Mouse (Mus musculus): Measurements from ENCODE around the gene Lrrc75b.
A peak's percentile ranks its signal among the peaks of the same experiment; 100 is the strongest.
"Not testable (repeated sequence)": the region's sequence is repeated elsewhere in the genome, so short reads cannot be mapped to it uniquely, and the experiment has no call there.

Gene Lrrc75b

GRCm38 (mm10) chr10:75534216-75534615 is 25.9 kb downstream of the Lrrc75b start:
- no peak for DNase-seq (ENCODE audit: low read depth, low spot score)

DNA sequence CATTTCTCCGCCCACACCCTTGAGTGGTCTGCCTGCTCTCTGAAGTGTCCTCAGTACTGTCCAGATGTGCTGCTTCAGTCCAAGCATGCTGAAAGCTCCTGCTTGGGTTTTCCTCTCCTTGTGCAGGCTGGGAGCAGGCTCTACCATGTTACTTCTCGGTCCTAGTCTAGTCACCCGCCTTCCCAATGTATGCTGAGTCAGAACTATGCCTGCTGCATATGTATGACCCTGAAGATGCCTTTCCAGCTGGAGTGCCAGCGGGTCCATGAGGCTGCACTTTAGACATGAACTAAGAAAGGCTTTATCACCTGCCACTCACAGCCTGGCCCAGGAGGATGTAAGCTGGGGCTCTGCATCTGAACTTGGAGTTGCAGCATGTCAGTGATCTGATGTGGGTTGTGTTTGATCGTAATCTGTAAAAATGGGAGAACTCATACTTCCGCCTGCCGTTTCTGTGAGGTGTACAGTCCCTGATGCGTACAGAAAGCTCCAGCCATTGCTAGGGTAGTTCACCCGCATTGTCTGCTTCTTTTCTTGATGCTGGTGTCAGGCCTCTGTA is 28.5 kb downstream of the Lrrc75b start:
- no peak for DNase-seq (ENCODE audit: low read depth, low spot score)

DNA sequence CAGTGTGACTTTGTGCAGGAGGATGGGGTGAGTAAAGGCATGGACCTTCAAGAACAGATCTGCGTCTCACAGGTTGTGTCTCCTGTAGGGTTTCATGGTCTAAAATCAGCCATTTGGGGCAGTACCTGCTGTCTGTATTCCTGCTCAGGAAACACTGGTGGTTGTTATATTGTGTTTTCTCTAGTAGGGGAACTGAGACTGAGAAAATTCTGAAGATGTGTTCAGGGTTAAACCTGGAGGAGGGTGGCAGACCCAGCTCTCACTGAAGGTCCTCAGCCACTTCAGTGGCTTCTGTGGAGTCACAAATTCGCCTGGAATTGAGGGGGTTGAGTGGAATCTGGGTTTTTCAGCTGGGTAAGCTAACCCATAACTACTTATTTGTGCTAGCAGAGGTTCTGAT is 29.8 kb downstream of the Lrrc75b start:
- DNase-seq (ENCODE audit: low read depth, low spot score): no peak

GRCm38 (mm10) chr10:75525450-75525849 is 34.7 kb downstream of the Lrrc75b start:
- DNase-seq (ENCODE audit: low read depth, low spot score): not testable (repeated sequence)

GRCm38 (mm10) chr10:75521643-75522042 is 38.5 kb downstream of the Lrrc75b start:
- DNase-seq (ENCODE audit: low read depth, low spot score): no peak

GRCm38 (mm10) chr10:75520581-75520980 is 39.5 kb downstream of the Lrrc75b start:
- DNase-seq (ENCODE audit: low read depth, low spot score): no peak

GRCm38 (mm10) chr10:75517758-75518143 is 42.4 kb downstream of the Lrrc75b start, which contains the start of gene Gucd1:
Gene Gucd1, minus strand, starts transcription at chr10:75517972.
- DNase-seq (ENCODE audit: low read depth, low spot score): peak; percentile 96

DNA sequence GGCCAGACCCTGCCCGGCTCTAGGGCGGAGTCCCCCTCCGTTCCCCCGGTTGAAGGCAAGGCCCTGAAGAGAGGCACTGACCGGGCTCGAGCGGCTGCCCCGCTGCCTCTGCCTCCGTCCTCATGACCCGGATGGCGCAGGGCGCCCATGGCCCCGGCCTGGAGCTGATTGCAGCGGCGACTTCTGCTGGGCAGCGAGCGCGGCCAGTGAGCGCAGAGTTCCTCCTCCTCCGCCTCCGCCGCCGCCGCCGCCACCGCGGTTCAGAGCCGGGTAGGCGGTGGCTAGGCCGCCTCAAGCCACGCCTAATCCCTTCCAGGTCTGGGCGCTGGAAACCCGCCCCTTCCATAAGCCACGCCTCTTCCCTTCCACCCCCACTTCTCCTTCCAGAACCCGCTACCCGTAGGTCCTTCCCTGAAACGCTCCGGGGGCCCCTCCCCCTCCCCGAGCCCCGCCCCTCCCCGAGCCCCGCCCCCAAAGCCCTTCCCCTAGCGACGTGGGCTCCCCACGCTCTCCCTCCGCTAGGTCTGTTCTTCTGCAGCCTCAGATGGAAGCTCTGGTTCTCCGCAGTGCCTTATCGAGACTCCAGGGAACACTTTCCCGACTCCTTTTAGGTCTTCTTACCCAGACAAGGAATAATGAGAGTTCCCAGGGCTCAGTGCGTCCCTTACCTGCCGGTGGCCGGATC is 42.9 kb downstream of the Lrrc75b start, which contains the start of gene Snrpd3:
Gene Snrpd3 (plus strand): TSS at position 479 of the 685 bp plus-strand sequence.
- DNase-seq (ENCODE audit: low read depth, low spot score): peak; percentile 94

- DNase-seq (ENCODE audit: low read depth, low spot score): no peak
Measured at GRCm38 (mm10) chr10:75516724-75517072, 43.4 kb downstream of the Lrrc75b start.

DNA sequence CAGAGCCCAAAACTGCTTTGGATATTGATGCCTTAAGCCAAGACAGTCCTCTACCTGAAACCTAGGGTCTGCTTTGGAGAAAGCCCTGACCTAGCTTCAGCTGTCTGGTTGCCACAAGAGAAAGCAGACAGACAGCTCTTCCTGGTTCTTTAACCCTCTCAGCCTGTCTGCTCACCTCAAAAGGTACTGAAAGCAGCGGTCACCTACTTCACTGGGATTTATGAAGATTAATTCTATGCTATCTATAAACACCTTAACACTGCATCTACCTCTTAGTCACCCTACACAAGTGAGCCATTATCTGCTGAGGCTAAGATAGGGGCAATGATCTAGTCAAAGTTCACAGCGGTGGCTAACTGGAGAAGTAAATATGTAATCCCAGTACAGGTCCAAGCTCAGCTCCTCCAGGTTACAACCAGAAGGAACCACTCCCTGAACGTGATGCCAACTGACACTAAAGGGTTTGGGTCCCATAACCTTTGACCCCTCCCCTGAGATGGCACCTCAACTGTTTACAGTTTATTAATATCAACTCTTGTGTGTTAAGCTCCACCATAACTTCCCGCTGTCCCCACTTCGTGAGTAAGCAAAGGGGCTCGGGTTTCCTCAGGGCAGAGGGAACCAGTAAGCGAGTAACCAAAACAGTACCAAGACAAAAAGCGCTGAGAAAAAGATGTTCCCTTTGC is 43.9 kb downstream of the Lrrc75b start:
- DNase-seq (ENCODE audit: low read depth, low spot score): no peak

- no peak for DNase-seq (ENCODE audit: low read depth, low spot score)
Measured at GRCm38 (mm10) chr10:75515216-75516037, 44.7 kb downstream of the Lrrc75b start.

GRCm38 (mm10) chr10:75514361-75514760 is 45.8 kb downstream of the Lrrc75b start:
- DNase-seq (ENCODE audit: low read depth, low spot score): no peak

DNA sequence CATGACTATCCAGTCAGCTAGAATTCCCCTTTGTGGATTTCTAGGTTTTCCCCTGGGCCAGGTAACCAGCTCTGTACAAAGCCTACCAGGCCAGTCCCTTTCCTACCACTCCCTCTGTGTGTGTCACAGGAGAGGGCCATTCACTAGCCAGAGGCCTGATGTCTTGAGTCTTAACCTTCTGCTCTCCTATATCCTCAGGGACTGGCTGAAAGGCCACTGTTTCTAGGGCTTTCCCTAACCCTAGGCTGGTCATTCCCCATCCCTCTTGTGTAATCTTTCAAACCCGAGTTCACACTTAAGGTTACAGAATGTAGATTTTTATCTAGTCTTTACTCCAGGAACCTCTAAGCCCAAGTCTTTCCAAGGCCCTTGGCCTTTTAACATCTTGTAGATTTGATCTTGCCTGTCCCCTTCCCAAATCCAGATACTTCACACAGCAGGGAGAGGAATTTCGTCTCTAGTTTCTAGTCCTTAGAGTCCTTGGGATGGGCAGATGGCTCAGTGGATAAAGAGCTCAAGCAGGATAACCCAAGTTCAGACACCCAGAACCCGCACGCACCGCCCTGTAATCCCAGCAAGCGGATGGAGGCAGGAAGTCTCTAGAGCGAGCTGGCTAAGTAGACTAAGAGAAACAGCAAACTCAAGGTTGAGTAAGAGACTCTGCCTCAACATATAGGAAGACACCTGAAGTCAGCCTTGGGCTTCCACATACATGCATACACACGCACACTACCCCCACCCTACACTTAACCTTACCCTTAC is 46.6 kb downstream of the Lrrc75b start:
- DNase-seq (ENCODE audit: low read depth, low spot score): peak; percentile 29

DNA sequence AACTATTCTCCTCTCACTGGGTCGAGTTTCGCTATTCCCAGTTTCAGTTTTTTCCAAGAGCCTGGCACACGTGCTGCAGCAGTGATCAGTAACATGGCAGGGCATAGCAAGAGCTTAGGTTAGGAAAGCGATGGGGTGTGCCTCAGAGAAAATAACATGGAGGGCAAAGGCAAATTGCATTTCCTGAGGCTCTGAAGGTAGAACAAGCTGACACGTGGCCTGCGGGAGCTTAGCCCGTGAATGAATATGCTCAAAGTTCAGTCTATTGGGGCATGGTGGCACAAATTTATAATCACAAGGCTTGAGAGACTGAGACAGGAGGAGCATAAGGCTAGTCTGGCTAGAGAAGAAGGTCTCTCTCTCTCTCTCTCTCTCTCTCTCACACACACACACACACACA is 47.3 kb downstream of the Lrrc75b start:
- no peak for DNase-seq (ENCODE audit: low read depth, low spot score)

DNA sequence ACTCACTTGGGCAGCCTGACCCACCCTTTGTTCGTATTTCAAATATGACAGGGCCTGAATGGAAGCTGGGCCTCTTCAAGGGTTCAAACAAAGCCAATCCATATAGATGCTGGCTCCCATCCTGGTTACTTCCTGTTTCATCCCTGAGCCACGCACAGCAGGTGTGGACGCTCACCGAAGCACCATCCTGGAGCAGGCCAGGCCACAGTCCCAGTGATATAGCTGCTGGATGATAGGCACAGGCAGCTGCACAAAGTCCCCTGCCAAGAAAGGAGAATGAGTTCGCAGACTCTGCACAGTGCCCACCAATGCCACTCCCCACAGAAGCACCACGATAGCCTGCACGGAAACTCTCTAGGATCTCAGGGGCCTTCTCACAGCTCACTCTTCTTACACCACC is 48.2 kb downstream of the Lrrc75b start:
- no peak for DNase-seq (ENCODE audit: low read depth, low spot score)

DNA sequence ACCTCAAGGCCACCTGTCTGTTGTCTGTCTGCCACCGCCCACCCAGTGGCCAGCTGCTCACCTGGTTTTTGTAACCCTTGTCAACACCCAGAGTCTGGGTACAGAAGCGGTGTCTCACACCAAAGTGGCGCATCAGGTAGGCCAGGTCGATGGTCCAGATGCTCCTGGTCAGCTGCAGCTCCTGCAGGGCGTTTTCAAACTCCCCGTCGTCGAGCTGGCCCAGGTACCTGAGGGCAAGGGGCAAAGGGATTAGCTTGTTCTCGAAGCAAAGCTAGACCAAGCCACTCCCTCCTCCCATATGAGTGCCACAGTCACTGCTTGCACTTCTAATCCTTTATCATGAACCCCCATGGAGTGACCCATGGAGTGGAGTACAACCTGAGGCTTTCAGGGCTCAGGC is 49.1 kb downstream of the Lrrc75b start:
- DNase-seq (ENCODE audit: low read depth, low spot score): no peak

- no peak for DNase-seq (ENCODE audit: low read depth, low spot score)
Measured at GRCm38 (mm10) chr10:75510446-75510845, 49.7 kb downstream of the Lrrc75b start.

DNA sequence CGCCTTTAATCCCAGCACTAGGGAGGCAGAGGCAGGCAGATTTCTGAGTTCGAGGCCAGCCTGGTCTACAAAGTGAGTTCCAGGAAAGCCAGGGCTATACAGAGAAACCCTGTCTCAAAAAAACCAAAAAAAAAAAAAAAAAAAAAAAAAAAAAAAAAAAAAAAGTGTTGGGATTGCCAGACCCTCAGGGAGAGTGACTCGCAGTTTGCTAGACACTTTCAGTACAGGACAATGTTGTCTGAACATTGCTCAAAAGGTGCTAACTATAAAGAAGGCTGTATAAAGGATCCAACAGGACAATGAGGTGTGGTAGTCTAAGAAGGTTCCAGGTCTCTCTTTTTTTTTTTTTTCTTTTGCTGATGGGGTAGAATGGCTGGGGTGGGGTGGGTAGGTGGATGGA is 54.2 kb downstream of the Lrrc75b start:
- not testable (repeated sequence) for DNase-seq (ENCODE audit: low read depth, low spot score)

- DNase-seq (ENCODE audit: low read depth, low spot score): no peak
Measured at GRCm38 (mm10) chr10:75505130-75505495, 55.0 kb downstream of the Lrrc75b start.

GRCm38 (mm10) chr10:75504234-75505129 is 55.6 kb downstream of the Lrrc75b start:
- no peak for DNase-seq (ENCODE audit: low read depth, low spot score)
